ENCODE assay signal across 20 mouse cellular contexts in genomic region chr16:20084623-20085022, GRCm38 (mm10). TPM values are rescaled to one million over a fixed set of nuclear protein-coding genes. Genes with fewer than 3 reads are reported as not detected.
DNase-seq lines count a peak whose midpoint lies in the region; ATAC-seq and TF ChIP-seq lines count a peak whose summit lies in the region.
"Had no signal": no experiment of that assay in that cellular context is flagged by ENCODE, and none has a peak within 500 bp of the region (broad histone marks: within the 10 kb centered on the region; RNA-seq: fewer than 3 reads in every experiment).

No protein-coding gene starts in this region.

- H3K36me3 ChIP-seq in liver, postnatal 0 days (replicated peaks; ENCODE audit: insufficient read depth, low read length): no peaks in the 10 kb centered on the region
- H3K36me3 ChIP-seq in liver, embryonic 12.5 days: no peaks in the 10 kb centered on the region
- no peaks in the 10 kb centered on the region for H3K36me3 ChIP-seq in ES-E14 (ENCODE audit: control insufficient read depth, insufficient read depth, low read length, poor library complexity, severe bottlenecking)
- H3K36me3 ChIP-seq: embryonic facial prominence, embryonic 10.5 days; embryonic facial prominence, embryonic 12.5 days; forebrain, embryonic 15.5 days; G1E had no signal

- no peak for ATAC-seq in liver, postnatal 0 days
- ATAC-seq in liver, embryonic 12.5 days: no peak
- ATAC-seq in CD4-positive, CD25-positive, alpha-beta regulatory T cell, adult 4 months: no peak
- ATAC-seq: forebrain, embryonic 13.5 days; forebrain, embryonic 15.5 days; forebrain, postnatal 0 days; Patski had no signal

- WGBS in liver, postnatal 0 days (ENCODE audit: insufficient replicate concordance): 76% methylated on average over 1 of the region's 1 CpGs
- 58% methylated on average over 1 of the region's 1 CpGs for WGBS in liver, embryonic 12.5 days (ENCODE audit: insufficient replicate concordance)

- H3K27me3 ChIP-seq in liver, postnatal 0 days (ENCODE audit: insufficient read depth, low read length): no peaks in the 10 kb centered on the region
- H3K27me3 ChIP-seq in liver, embryonic 12.5 days (replicated peaks): no peaks in the 10 kb centered on the region
- H3K27me3 ChIP-seq: embryonic facial prominence, embryonic 12.5 days; forebrain, embryonic 13.5 days; forebrain, embryonic 15.5 days; Patski had no signal

- peak overlapping the region; percentile 70; the same call in 1 of the 2 replicates for H3K27ac ChIP-seq in liver, postnatal 0 days (ENCODE audit: low read depth)
- no peak overlapping the region for H3K27ac ChIP-seq in liver, embryonic 12.5 days
- H3K27ac ChIP-seq in ES-E14 (ENCODE audit: insufficient read depth, low read depth, low read length, poor library complexity, severe bottlenecking): no peak overlapping the region
- H3K27ac ChIP-seq: embryonic facial prominence, embryonic 10.5 days; embryonic facial prominence, embryonic 12.5 days; forebrain, embryonic 13.5 days; forebrain, embryonic 15.5 days had no signal

- H3K4me3 ChIP-seq in liver, postnatal 0 days (ENCODE audit: low read depth, low read length): no peak overlapping the region
- no peak overlapping the region for H3K4me3 ChIP-seq in liver, embryonic 12.5 days
- no peak overlapping the region for H3K4me3 ChIP-seq in ES-E14 (ENCODE audit: insufficient read depth in 1 of 2, low read depth in 1 of 2, low read length in 2 of 2, poor library complexity in 1 of 2, severe bottlenecking in 1 of 2)
- H3K4me3 ChIP-seq: embryonic facial prominence, embryonic 10.5 days; embryonic facial prominence, embryonic 12.5 days; forebrain, embryonic 13.5 days; forebrain, embryonic 15.5 days had no signal

- no peaks in the 10 kb centered on the region for H3K9me3 ChIP-seq in liver, postnatal 0 days (ENCODE audit: low read length)
- no peaks in the 10 kb centered on the region for H3K9me3 ChIP-seq in liver, embryonic 12.5 days (replicated peaks)
- H3K9me3 ChIP-seq in ES-E14 (ENCODE audit: control insufficient read depth, insufficient read depth, low read depth, low read length): no peaks in the 10 kb centered on the region
- H3K9me3 ChIP-seq: embryonic facial prominence, embryonic 10.5 days; embryonic facial prominence, embryonic 12.5 days; forebrain, embryonic 13.5 days; forebrain, embryonic 15.5 days; G1E had no signal

- no peak for TF ChIP-seq EP300 in liver, postnatal 0 days (IDR thresholded peaks at IDR 0.05; ENCODE audit: low read depth)

- TF ChIP-seq CTCF in liver, postnatal 0 days (IDR thresholded peaks at IDR 0.05; ENCODE audit: low read depth): no peak

- in situ Hi-C loops in ES-E14 (cut with MboI; ENCODE audit: low sequenced_read_pairs in 2 of 2, unreplicated experiment in 2 of 2): no loop called here

- no peak for DNase-seq in liver, postnatal 0 days
- DNase-seq in ES-E14 (ENCODE audit: low read depth, low spot score): no peak
- DNase-seq in cerebellum, adult 11 months: no peak
- DNase-seq: adrenal gland, adult 2 months; adrenal gland, postnatal 10 days; adrenal gland, postnatal 25 days; cerebellum, adult 11-12 months; cerebellum, adult 2 months; cerebellum, adult 9-10 months; cerebellum, postnatal 10 days; cerebellum, postnatal 25 days; forebrain, postnatal 0 days had no signal

- H3K9ac ChIP-seq in liver, postnatal 0 days (replicated peaks): no peak overlapping the region
- no peak overlapping the region for H3K9ac ChIP-seq in liver, embryonic 12.5 days
- H3K9ac ChIP-seq in ES-E14 (ENCODE audit: insufficient read depth, low read depth, low read length, poor library complexity, severe bottlenecking): no peak overlapping the region
- H3K9ac ChIP-seq: embryonic facial prominence, embryonic 12.5 days; forebrain, embryonic 13.5 days; forebrain, embryonic 15.5 days; forebrain, postnatal 0 days had no signal

- H3K4me2 ChIP-seq in liver, postnatal 0 days (ENCODE audit: low read depth, low read length): no peak overlapping the region
- no peak overlapping the region for H3K4me2 ChIP-seq in liver, embryonic 12.5 days
- H3K4me2 ChIP-seq: embryonic facial prominence, embryonic 12.5 days; forebrain, embryonic 13.5 days; forebrain, embryonic 15.5 days had no signal

- no peaks in the 10 kb centered on the region; the same call in 1 of the 2 replicates for H3K4me1 ChIP-seq in liver, postnatal 0 days (ENCODE audit: insufficient read depth)
- no peaks in the 10 kb centered on the region for H3K4me1 ChIP-seq in liver, embryonic 12.5 days
- no peaks in the 10 kb centered on the region for H3K4me1 ChIP-seq in ES-E14 (ENCODE audit: control insufficient read depth in 2 of 2, insufficient read depth in 2 of 2, low read length in 2 of 2, poor library complexity in 1 of 2)
- H3K4me1 ChIP-seq: embryonic facial prominence, embryonic 10.5 days; embryonic facial prominence, embryonic 12.5 days; forebrain, embryonic 13.5 days; forebrain, embryonic 15.5 days had no signal

TF ChIP-seq in ES-E14, 5 proteins besides CTCF, POLR2A, EP300 and RAD21:
- TF ChIP-seq CHD2 (IDR thresholded peaks at IDR 0.05; ENCODE audit: low read depth, low read length): no peak
- peak; percentile 73 for TF ChIP-seq ZNF384 (IDR thresholded peaks at IDR 0.05; ENCODE audit: low read depth, low read length)

RNA-seq across cellular contexts. Expression of gene Klhl24, which starts 12.7 kb away (rescaled TPM):
- 10.5 and 12.1 TPM in 2 replicates for polyA plus RNA-seq in liver, postnatal 0 days (2015; fragmentation: Nextera tagmentation; extraction: Ambion mirVana)
- 5.2 and 5.8 TPM in 2 replicates for polyA plus RNA-seq in liver, embryonic 12.5 days (2016; fragmentation: Nextera tagmentation; extraction: Ambion mirVana)
- total RNA-seq in ES-E14 (2012; rRNA removed): 21.9 and 32.2 TPM in 2 replicates
- polyA plus RNA-seq in CD4-positive, CD25-positive, alpha-beta regulatory T cell, adult 4 months (2017; shearing (Covaris generic)): 10 to 100 TPM; 34.5 to 39.6 TPM

RNA-seq across cellular contexts. Expression of gene Yeats2, which starts 56.2 kb away (rescaled TPM):
- polyA plus RNA-seq in liver, postnatal 0 days (2015; fragmentation: Nextera tagmentation; extraction: Ambion mirVana): 1.6 and 2.0 TPM in 2 replicates
- polyA plus RNA-seq in liver, embryonic 12.5 days (2016; fragmentation: Nextera tagmentation; extraction: Ambion mirVana): 13.8 and 14.0 TPM in 2 replicates
- 52.1 and 63.7 TPM in 2 replicates for total RNA-seq in ES-E14 (2012; rRNA removed)
- polyA plus RNA-seq in CD4-positive, CD25-positive, alpha-beta regulatory T cell, adult 4 months (2017; shearing (Covaris generic)): 1 to 10 TPM; 6.0 to 8.4 TPM
